Mouse (Mus musculus) heart, embryonic 14.5 days (tissue): Measurements from ENCODE around the gene Clk2. TPM values are rescaled to one million over a fixed set of nuclear protein-coding genes. Genes with fewer than 3 reads are reported as not detected.
"Not testable (repeated sequence)": the region's sequence is repeated elsewhere in the genome, so short reads cannot be mapped to it uniquely, and the experiment has no call there.

ENCODE experiments used
- ATAC-seq: fragments of 200-750 bp; cut with Nextera tagmentation; 2 replicates; pipeline ENCODE4 v1.8.0; 2017; ENCODE audit warnings: low read depth, moderate TSS enrichment; ENCODE audit not compliant: insufficient number of reproducible peaks, insufficient read depth, low FRiP score
- H3K27ac ChIP-seq, 2 experiments: fragments of 200-500 bp in 1 of 2; fragments of 300-500 bp in 1 of 2; sonication (generic) in 1 of 2; replicated peaks in 1 of 2; 2 replicates each; pipeline ENCODE4 v1.5.1; 2012 to 2014; ENCODE audit warnings: low read depth in 2 of 2, low read length in 2 of 2, control low read depth in 1 of 2, mild to moderate bottlenecking in 1 of 2, mixed read lengths in 1 of 2; ENCODE audit not compliant: control insufficient read depth in 1 of 2, insufficient read depth in 1 of 2
- H3K27me3 ChIP-seq: fragments of 300-500 bp; sonication (generic); 2 replicates; pipeline ENCODE4 v1.6.1; 2014; ENCODE audit warnings: mild to moderate bottlenecking, low read length, control low read depth; ENCODE audit not compliant: control insufficient read depth, insufficient read depth
- H3K36me3 ChIP-seq: fragments of 300-500 bp; sonication (generic); 2 replicates; pipeline ENCODE4 v1.6.1; 2014; ENCODE audit warnings: mild to moderate bottlenecking, control low read depth, low read length, mixed read lengths; ENCODE audit not compliant: control insufficient read depth, insufficient read depth
- H3K4me1 ChIP-seq, 2 experiments: fragments of 200-500 bp in 1 of 2; fragments of 300-500 bp in 1 of 2; sonication (generic) in 1 of 2; 2 replicates each; pipeline ENCODE4 v1.6.1; 2012 to 2014; ENCODE audit warnings: low read length in 2 of 2, control low read depth in 1 of 2, mixed read lengths in 1 of 2; ENCODE audit not compliant: control insufficient read depth in 2 of 2, insufficient read depth in 2 of 2
- H3K4me2 ChIP-seq: fragments of 300-500 bp; sonication (generic); 2 replicates; pipeline ENCODE4 v1.6.1; 2014; ENCODE audit warnings: mild to moderate bottlenecking, low read length
- H3K4me3 ChIP-seq, 2 experiments: fragments of 200-500 bp in 1 of 2; fragments of 300-500 bp in 1 of 2; sonication (generic) in 1 of 2; 2 replicates each; pipeline ENCODE4 v1.5.1; 2012 to 2014; ENCODE audit warnings: low read length in 2 of 2, mild to moderate bottlenecking in 2 of 2, control low read depth in 1 of 2, low read depth in 1 of 2, moderate library complexity in 1 of 2; ENCODE audit not compliant: control insufficient read depth in 1 of 2, insufficient read depth in 1 of 2
- H3K9ac ChIP-seq: fragments of 300-500 bp; sonication (generic); 2 replicates; pipeline ENCODE4 v1.6.1; 2014; ENCODE audit warnings: mild to moderate bottlenecking, low read length
- H3K9me3 ChIP-seq: fragments of 300-500 bp; sonication (generic); 2 replicates; pipeline ENCODE4 v1.6.1; 2016; ENCODE audit warnings: low read length, control low read depth; ENCODE audit not compliant: control insufficient read depth
- WGBS: fragments of 180-500 bp; shearing (Covaris S2); extraction: QIAGEN DNeasy Blood & Tissue Kit; methylation state at CpG from one replicate; pipeline ENCODE4 v1.1.7; 2014; 5-methylcytosine and 5-hydroxymethylcytosine counted together
- polyA plus RNA-seq: library from polyadenylated mRNA; unstranded; fragments of >200 nt; fragmentation: Nextera tagmentation; extraction: Ambion mirVana; gene quantifications from 2 replicates; pipeline ENCODE4 v1.2.1, GENCODE M21; 2014

Gene Clk2
- polyA plus RNA-seq, 1 experiment from 2014 or later: 12.4 TPM

GRCm38 (mm10) chr3:89214681-89215411, 50.3 kb downstream of the Clk2 start, which contains the start of gene Thbs3:
Thbs3 (plus strand) TSS chr3:89215180.
- Histone ChIP-seq H3K27me3 (no peaks in the 10 kb centered on the region), H3K27ac (peak within 1 kb of the TSS; percentile 90 to 94), H3K4me3 (peak within 1 kb of the TSS; percentile 85 to 92), H3K4me2 (peak within 1 kb of the TSS; percentile 71), H3K9me3 (no peaks in the 10 kb centered on the region), H3K36me3 (peaks cover 13% of the 10 kb centered on the region), H3K9ac (peak within 1 kb of the TSS; percentile 75), H3K4me1 (peaks cover 8 to 22% of the 10 kb centered on the region in 2 experiments)
- under 1% methylated on average over 17 of the region's 19 CpGs for WGBS
- no peak for ATAC-seq

- Histone ChIP-seq H3K27me3 (no peaks in the 10 kb centered on the region), H3K4me3 (peak overlapping the region; percentile 11 to 85; a peak in 2 of 4 replicates), H3K9me3 (no peaks in the 10 kb centered on the region), H3K9ac (peak overlapping the region; percentile 75), H3K4me1 (peaks cover 8 to 22% of the 10 kb centered on the region in 2 experiments), H3K36me3 (0 out of 2 replicates have a peak, but pooled peaks cover 7% of the 10 kb centered on the region), H3K4me2 (peak overlapping the region; percentile 71), H3K27ac (peak overlapping the region in 1 of 2 experiments; percentile 90; a peak in 1 of 4 replicates)
- no peak for ATAC-seq
- under 1% methylated on average over 6 of the region's 6 CpGs for WGBS
Observed at GRCm38 (mm10) chr3:89215853-89216252, 51.3 kb downstream of the Clk2 start.

GRCm38 (mm10) chr3:89216407-89216806, 51.8 kb downstream of the Clk2 start:
- not testable (repeated sequence) for H3K27ac ChIP-seq, H3K27me3 ChIP-seq, H3K36me3 ChIP-seq, H3K9me3 ChIP-seq, H3K9ac ChIP-seq, H3K4me3 ChIP-seq, ATAC-seq, H3K4me2 ChIP-seq
- peaks cover 8 to 22% of the 10 kb centered on the region in 2 experiments for H3K4me1 ChIP-seq
- 68% methylated on average over 7 of the region's 7 CpGs for WGBS

- no peaks in the 10 kb centered on the region for H3K27me3 ChIP-seq
- no peak overlapping the region for H3K27ac ChIP-seq
- no peak for ATAC-seq
- no peak overlapping the region for H3K9ac ChIP-seq
- no peaks in the 10 kb centered on the region for H3K36me3 ChIP-seq
- H3K4me3 ChIP-seq: no peak overlapping the region
- peaks cover 8 to 14% of the 10 kb centered on the region in 2 experiments for H3K4me1 ChIP-seq
- WGBS: 83% methylated on average over 1 of the region's 1 CpGs
- no peak overlapping the region for H3K4me2 ChIP-seq
- H3K9me3 ChIP-seq: no peaks in the 10 kb centered on the region
Observed at GRCm38 (mm10) chr3:89218271-89218670, 53.7 kb downstream of the Clk2 start.

GRCm38 (mm10) chr3:89219546-89219945, 55.0 kb downstream of the Clk2 start:
- Histone ChIP-seq H3K27ac (peak overlapping the region in 1 of 2 experiments; percentile 35; a peak in 1 of 4 replicates), H3K36me3 (no peaks in the 10 kb centered on the region), H3K4me3 (no peak overlapping the region), H3K4me2 (no peak overlapping the region), H3K4me1 (peaks cover 8 to 13% of the 10 kb centered on the region in 2 experiments), H3K27me3 (no peaks in the 10 kb centered on the region; the same call in 1 of the 2 replicates), H3K9me3 (no peaks in the 10 kb centered on the region), H3K9ac (no peak overlapping the region)
- WGBS: 25% methylated on average over 8 of the region's 8 CpGs
- no peak for ATAC-seq

- H3K27ac ChIP-seq: no peak overlapping the region
- no peak for ATAC-seq
- 78% methylated on average over 5 of the region's 5 CpGs for WGBS
Observed at GRCm38 (mm10) chr3:89221167-89221566, 56.6 kb downstream of the Clk2 start.

GRCm38 (mm10) chr3:89224796-89225195, 60.2 kb downstream of the Clk2 start:
- no peak for ATAC-seq
- no peak overlapping the region for H3K4me3 ChIP-seq
- H3K9ac ChIP-seq: no peak overlapping the region
- 75% methylated on average over 11 of the region's 11 CpGs for WGBS
- H3K9me3 ChIP-seq: no peaks in the 10 kb centered on the region
- peaks cover 24% of the 10 kb centered on the region for H3K27me3 ChIP-seq
- H3K4me2 ChIP-seq: no peak overlapping the region
- H3K27ac ChIP-seq: no peak overlapping the region
- no peaks in the 10 kb centered on the region for H3K36me3 ChIP-seq
- H3K4me1 ChIP-seq: peaks cover 10 to 16% of the 10 kb centered on the region in 2 experiments

More at GRCm38 (mm10) chr3:89221167-89221566, 56.6 kb downstream of the Clk2 start:
- Histone ChIP-seq H3K9me3 (no peaks in the 10 kb centered on the region), H3K27me3 (peaks cover 14% of the 10 kb centered on the region), H3K4me2 (no peak overlapping the region), H3K9ac (no peak overlapping the region), H3K36me3 (no peaks in the 10 kb centered on the region), H3K4me3 (no peak overlapping the region), H3K4me1 (no peaks in the 10 kb centered on the region; a peak in 1 of 4 replicates)
